Mouse (Mus musculus): ENCODE results near the gene Xiap.

- no peak for TF ChIP-seq REST (IDR thresholded peaks at IDR 0.05; ENCODE audit: insufficient read depth, insufficient read length)
- TF ChIP-seq POLR2A (IDR thresholded peaks at IDR 0.05; ENCODE audit: insufficient read length, low read depth), result no peak
- no peak for TF ChIP-seq POLR2AphosphoS2 (IDR thresholded peaks at IDR 0.05; ENCODE audit: insufficient read length, low read depth)
- TF ChIP-seq SRF (IDR thresholded peaks at IDR 0.05; ENCODE audit: control insufficient read depth, insufficient read length, low read depth), result no peak
- TF ChIP-seq TCF12 (IDR thresholded peaks at IDR 0.05; ENCODE audit: insufficient read depth, poor library complexity, severe bottlenecking), result no peak
- TF ChIP-seq MAX (IDR thresholded peaks at IDR 0.05; ENCODE audit: low read depth), result no peak
- no peak for TF ChIP-seq E2F4 (IDR thresholded peaks at IDR 0.05; ENCODE audit: insufficient read depth)
- TF ChIP-seq USF1 (IDR thresholded peaks at IDR 0.05; ENCODE audit: low read depth), result no peak
- TF ChIP-seq TCF3 (IDR thresholded peaks at IDR 0.05; ENCODE audit: insufficient read length, low read depth), result no peak
These were observed 93.6 kb downstream of the Xiap start for GRCm38 (mm10) chrX:42153056-42153455.
